Mouse (Mus musculus) heart, postnatal 0 days (tissue): Measurements from ENCODE around the gene Lgi4. TPM values are rescaled to one million over a fixed set of nuclear protein-coding genes. Genes with fewer than 3 reads are reported as not detected.

ENCODE experiments used
- ATAC-seq: fragments of 200-750 bp; cut with Nextera tagmentation; 2 replicates; pipeline ENCODE4 v1.8.0; 2017; ENCODE audit warnings: low read depth, moderate number of reproducible peaks, moderate library complexity; ENCODE audit not compliant: insufficient read depth
- DNase-seq: peaks from one replicate; pipeline ENCODE4 v3.0.0-alpha.2; 2016; ENCODE audit warnings: low spot score
- H3K27ac ChIP-seq: fragments of 300-500 bp; sonication (generic); 2 replicates; pipeline ENCODE4 v1.5.1; 2014; ENCODE audit warnings: low read depth, mild to moderate bottlenecking
- H3K27me3 ChIP-seq: fragments of 300-500 bp; sonication (generic); 2 replicates; pipeline ENCODE4 v1.6.1; 2014; ENCODE audit warnings: low read length, mixed read lengths; ENCODE audit not compliant: control insufficient read depth, insufficient read depth
- H3K36me3 ChIP-seq: fragments of 300-500 bp; sonication (generic); replicated peaks from 2 replicates; pipeline ENCODE4 v1.6.1; 2014; ENCODE audit warnings: low read length, mixed read lengths; ENCODE audit not compliant: control insufficient read depth, insufficient read depth
- H3K4me1 ChIP-seq: fragments of 300-500 bp; sonication (generic); 2 replicates; pipeline ENCODE4 v1.6.1; 2014; ENCODE audit warnings: antibody characterized with exemption; ENCODE audit not compliant: control insufficient read depth, insufficient read depth
- H3K4me2 ChIP-seq: fragments of 300-500 bp; sonication (generic); 2 replicates; pipeline ENCODE4 v1.6.1; 2014; ENCODE audit warnings: low read depth, mild to moderate bottlenecking, low read length, moderate library complexity
- H3K4me3 ChIP-seq: fragments of 300-500 bp; sonication (generic); 2 replicates; pipeline ENCODE4 v1.5.1; 2014; ENCODE audit warnings: low read depth, low read length
- H3K9ac ChIP-seq: fragments of 300-500 bp; sonication (generic); replicated peaks from 2 replicates; pipeline ENCODE4 v1.6.1; 2014; ENCODE audit warnings: low read depth, low read length, mixed read lengths
- H3K9me3 ChIP-seq: fragments of 300-500 bp; sonication (generic); replicated peaks from 2 replicates; pipeline ENCODE4 v1.6.1; 2016; ENCODE audit warnings: low read length; ENCODE audit not compliant: control insufficient read depth
- CTCF ChIP-seq: IDR thresholded peaks from 2 replicates; pipeline ENCODE4 v1.5.1; 2016; ENCODE audit warnings: antibody characterized with exemption, control low read depth, low read depth
- EP300 ChIP-seq: IDR thresholded peaks from 2 replicates; pipeline ENCODE4 v1.6.1; 2016; ENCODE audit warnings: antibody characterized with exemption, low read depth
- WGBS: fragments of 180-500 bp; shearing (Covaris S2); extraction: QIAGEN DNeasy Blood & Tissue Kit; methylation state at CpG from one replicate; pipeline ENCODE4 v1.1.7; 2014; 5-methylcytosine and 5-hydroxymethylcytosine counted together
- microRNA-seq: library from miRNA; unstranded; fragments of <30 nt; microRNA quantifications from one replicate; pipeline ENCODE4, GENCODE M21; 2016
- polyA plus RNA-seq: library from polyadenylated mRNA; unstranded; fragments of >200 nt; fragmentation: Nextera tagmentation; extraction: Ambion mirVana; gene quantifications from 2 replicates; pipeline ENCODE4 v1.2.1, GENCODE M21; 2015
- total RNA-seq: library from RNA; depleted of rRNA; stranded (reverse); fragments of >200 nt; gene quantifications from 2 replicates; pipeline ENCODE4 v1.2.3, GENCODE M21; 2014; ENCODE audit warnings: low replicate concordance; rRNA removed

Lgi4 gene
- total and polyA plus RNA-seq, 2 experiments from 2014 or later = 0.08 to 2.7 TPM

DNA sequence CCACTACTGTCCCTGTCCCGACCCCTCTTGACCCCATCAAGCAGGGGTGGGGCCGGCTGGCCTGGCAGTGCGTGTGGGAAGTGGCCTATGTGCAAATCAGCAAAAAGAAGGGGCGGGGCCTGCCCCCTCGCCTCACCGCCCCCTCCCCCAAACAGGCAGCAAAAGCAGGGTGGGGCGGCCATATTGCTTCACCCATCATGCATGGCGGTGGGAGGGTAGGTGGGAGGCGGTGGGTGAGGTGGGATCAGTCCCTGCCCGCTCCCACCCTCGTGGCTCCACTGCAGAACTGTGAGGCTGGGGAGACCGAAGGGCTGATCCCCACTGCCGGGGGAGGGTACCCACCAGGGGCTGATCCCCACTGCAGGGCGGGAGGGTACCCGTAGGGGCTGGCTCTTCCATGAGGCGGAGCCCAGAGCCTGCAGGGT lies 57.6 kb downstream of the Lgi4 start:
- Histone ChIP-seq H3K9me3 (no peaks in the 10 kb centered on the region), H3K4me1 (peaks cover 11% of the 10 kb centered on the region), H3K36me3 (no peaks in the 10 kb centered on the region), H3K4me2 (no peak overlapping the region), H3K4me3 (no peak overlapping the region), H3K27me3 (no peaks in the 10 kb centered on the region), H3K9ac (no peak overlapping the region), H3K27ac (no peak overlapping the region)
- WGBS = 65% methylated on average over 15 of the region's 16 CpGs
- DNase-seq (no peak), ATAC-seq (no peak)
- no peak for TF ChIP-seq CTCF
- TF ChIP-seq EP300 = no peak

DNA sequence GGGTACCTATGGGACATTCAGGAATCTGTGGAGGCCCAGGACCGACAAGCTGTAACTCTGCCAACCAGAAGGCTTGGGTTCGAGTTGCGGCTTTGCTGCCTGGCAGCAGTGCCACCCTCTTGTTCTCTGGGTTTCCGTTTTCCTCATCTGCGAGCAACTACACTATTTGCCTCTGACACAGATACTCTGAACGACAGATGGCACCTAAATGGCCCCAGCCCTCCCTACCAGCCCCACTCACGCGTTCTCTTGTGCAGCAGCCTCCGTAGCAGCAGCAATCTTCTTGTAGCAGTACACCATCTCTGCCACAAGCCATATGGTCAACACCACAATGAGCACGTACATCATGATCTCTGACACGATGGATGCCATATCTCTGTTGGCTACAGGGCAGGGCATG lies 58.3 kb downstream of the Lgi4 start:
- Histone ChIP-seq H3K27ac (no peak overlapping the region), H3K9ac (no peak overlapping the region), H3K36me3 (no peaks in the 10 kb centered on the region), H3K27me3 (no peaks in the 10 kb centered on the region), H3K4me3 (no peak overlapping the region), H3K4me1 (peaks cover 11% of the 10 kb centered on the region), H3K9me3 (no peaks in the 10 kb centered on the region), H3K4me2 (no peak overlapping the region)
- WGBS = 84% methylated on average over 11 of the region's 11 CpGs
- no peak for ATAC-seq
- TF ChIP-seq CTCF (no peak), EP300 (no peak)
- DNase-seq = no peak

- Histone ChIP-seq H3K27me3 (0 out of 2 replicates have a peak, but pooled peaks cover 2% of the 10 kb centered on the region), H3K4me2 (no peak overlapping the region), H3K4me1 (peaks cover 11% of the 10 kb centered on the region), H3K9me3 (no peaks in the 10 kb centered on the region), H3K9ac (no peak overlapping the region), H3K4me3 (no peak overlapping the region), H3K36me3 (no peaks in the 10 kb centered on the region), H3K27ac (peak overlapping the region; percentile 46)
- ATAC-seq (peak; percentile 20; the same call in 1 of the 2 replicates), DNase-seq (peak; percentile 18)
- TF ChIP-seq EP300 (no peak), CTCF (no peak)
- WGBS = 21% methylated on average over 7 of the region's 7 CpGs
These were observed 59.3 kb downstream of the Lgi4 start for GRCm38 (mm10) chr7:31118486-31118885.

GRCm38 (mm10) chr7:31119556-31119955 lies 60.4 kb downstream of the Lgi4 start:
- no peak for DNase-seq
- Histone ChIP-seq H3K4me1 (peaks cover 11% of the 10 kb centered on the region), H3K9ac (no peak overlapping the region), H3K36me3 (no peaks in the 10 kb centered on the region), H3K9me3 (no peaks in the 10 kb centered on the region), H3K4me3 (no peak overlapping the region), H3K27me3 (0 out of 2 replicates have a peak, but pooled peaks cover 2% of the 10 kb centered on the region), H3K4me2 (no peak overlapping the region), H3K27ac (no peak overlapping the region)
- ATAC-seq = no peak
- TF ChIP-seq CTCF (no peak), EP300 (no peak)
- WGBS = 84% methylated on average over 5 of the region's 5 CpGs

Small RNAs within 50 kb of the gene (microRNA-seq; reads per million reads assigned to microRNA genes)
- gene Mir7050 = not detected

Other genes with a start within 250 kb of the Lgi4 start
- gene Ffar2, start 235.6 kb upstream of the Lgi4 start, total RNA-seq = not detected in 2 replicates
- 0.05 TPM in 2 replicates for gene Ffar2, start 235.6 kb upstream of the Lgi4 start, polyA plus RNA-seq
- not detected in 2 replicates for gene Ffar3, start 203.2 kb upstream of the Lgi4 start, total RNA-seq
- not detected in 2 replicates for gene Ffar3, start 203.2 kb upstream of the Lgi4 start, polyA plus RNA-seq
- not detected in 2 replicates for gene Ffar1, start 197.8 kb upstream of the Lgi4 start, total RNA-seq
- not detected in 2 replicates for gene Ffar1, start 197.8 kb upstream of the Lgi4 start, polyA plus RNA-seq
- not detected in 2 replicates for gene Cd22, start 179.0 kb upstream of the Lgi4 start, total RNA-seq
- gene Cd22, start 179.0 kb upstream of the Lgi4 start, polyA plus RNA-seq = 0.08 and 0.23 TPM in 2 replicates
- 0.38 and 1.2 TPM in 2 replicates for gene Mag, start 144.5 kb upstream of the Lgi4 start, total RNA-seq
- gene Mag, start 144.5 kb upstream of the Lgi4 start, polyA plus RNA-seq = 0.07 and 0.10 TPM in 2 replicates
- gene Hamp2, start 134.7 kb upstream of the Lgi4 start, total RNA-seq = not detected in 2 replicates
- 0.44 TPM in 1 of 2 replicates, not detected in the other for gene Hamp2, start 134.7 kb upstream of the Lgi4 start, polyA plus RNA-seq
- 42.0 TPM in 1 of 2 replicates, not detected in the other for gene Hamp, start 115.3 kb upstream of the Lgi4 start, total RNA-seq
- 1.7 and 4.0 TPM in 2 replicates for gene Hamp, start 115.3 kb upstream of the Lgi4 start, polyA plus RNA-seq
- gene Usf2, start 102.5 kb upstream of the Lgi4 start, total RNA-seq = 101 and 109 TPM in 2 replicates
- 16.5 and 16.7 TPM in 2 replicates for gene Usf2, start 102.5 kb upstream of the Lgi4 start, polyA plus RNA-seq
- 6.2 and 12.8 TPM in 2 replicates for gene Lsr, start 85.9 kb upstream of the Lgi4 start, total RNA-seq
- gene Lsr, start 85.9 kb upstream of the Lgi4 start, polyA plus RNA-seq = 4.0 and 4.1 TPM in 2 replicates
- gene Fam187b, start 85.6 kb upstream of the Lgi4 start, total RNA-seq = 0.77 TPM in 1 of 2 replicates, not detected in the other
- 0.18 and 0.58 TPM in 2 replicates for gene Fam187b, start 85.6 kb upstream of the Lgi4 start, polyA plus RNA-seq
- 54.3 and 69.7 TPM in 2 replicates for gene Fxyd5, start 16.9 kb upstream of the Lgi4 start, total RNA-seq
- 41.5 and 46.4 TPM in 2 replicates for gene Fxyd5, start 16.9 kb upstream of the Lgi4 start, polyA plus RNA-seq
- 5.8 TPM in 1 of 2 replicates, not detected in the other for gene Fxyd7, start 7.9 kb upstream of the Lgi4 start, total RNA-seq
- 0.67 and 0.72 TPM in 2 replicates for gene Fxyd7, start 7.9 kb upstream of the Lgi4 start, polyA plus RNA-seq
- gene Fxyd1, start 2.1 kb upstream of the Lgi4 start, total RNA-seq = 499 and 572 TPM in 2 replicates
- 1,579 and 1,586 TPM in 2 replicates for gene Fxyd1, start 2.1 kb upstream of the Lgi4 start, polyA plus RNA-seq
- gene Fxyd3, start 17.4 kb downstream of the Lgi4 start, total RNA-seq = 0.81 and 0.92 TPM in 2 replicates
- 0.66 and 2.4 TPM in 2 replicates for gene Fxyd3, start 17.4 kb downstream of the Lgi4 start, polyA plus RNA-seq
- gene Hpn, start 55.9 kb downstream of the Lgi4 start, total RNA-seq = 6.7 and 10.5 TPM in 2 replicates
- 1.3 and 1.7 TPM in 2 replicates for gene Hpn, start 55.9 kb downstream of the Lgi4 start, polyA plus RNA-seq
- 4.7 and 28.3 TPM in 2 replicates for gene Scn1b, start 67.7 kb downstream of the Lgi4 start, total RNA-seq
- gene Scn1b, start 67.7 kb downstream of the Lgi4 start, polyA plus RNA-seq = 4.2 and 5.3 TPM in 2 replicates
- 53.9 and 57.2 TPM in 2 replicates for gene Gramd1a, start 96.6 kb downstream of the Lgi4 start, total RNA-seq
- 25.9 and 27.0 TPM in 2 replicates for gene Gramd1a, start 96.6 kb downstream of the Lgi4 start, polyA plus RNA-seq
- gene Scgb2b2, start 231.2 kb downstream of the Lgi4 start, total RNA-seq = not detected in 2 replicates
- not detected in 2 replicates for gene Scgb2b2, start 231.2 kb downstream of the Lgi4 start, polyA plus RNA-seq
- gene Scgb1b2, start 232.5 kb downstream of the Lgi4 start, total RNA-seq = not detected in 2 replicates
- not detected in 2 replicates for gene Scgb1b2, start 232.5 kb downstream of the Lgi4 start, polyA plus RNA-seq